Mouse (Mus musculus) kidney, postnatal 0 days (tissue): ENCODE results near the gene Onecut3. TPM values are rescaled to one million over a fixed set of nuclear protein-coding genes. Genes with fewer than 3 reads are reported as not detected.

Source experiments
- ATAC-seq: fragments of 200-750 bp; cut with Nextera tagmentation; replicated peaks from 2 replicates; pipeline ENCODE4 v1.8.0; 2017; ENCODE audit warnings: low read depth, moderate number of reproducible peaks, moderate TSS enrichment, moderate library complexity; ENCODE audit not compliant: low FRiP score
- DNase-seq: peaks from one replicate; pipeline ENCODE4 v3.0.0-alpha.2; 2016; ENCODE audit warnings: low spot score
- H3K27ac ChIP-seq: fragments of 300-500 bp; sonication (generic); 2 replicates; pipeline ENCODE4 v1.5.1; 2014; ENCODE audit warnings: mild to moderate bottlenecking
- H3K27me3 ChIP-seq: fragments of 300-500 bp; sonication (generic); 2 replicates; pipeline ENCODE4 v1.6.1; 2014; ENCODE audit warnings: low read length, mixed read lengths; ENCODE audit not compliant: insufficient read depth
- H3K36me3 ChIP-seq: fragments of 300-500 bp; sonication (generic); 2 replicates; pipeline ENCODE4 v1.6.1; 2014; ENCODE audit warnings: low read length, mixed read lengths; ENCODE audit not compliant: insufficient read depth
- H3K4me1 ChIP-seq: fragments of 300-500 bp; sonication (generic); replicated peaks from 2 replicates; pipeline ENCODE4 v1.6.1; 2014; ENCODE audit warnings: antibody characterized with exemption, low read length, mixed read lengths; ENCODE audit not compliant: insufficient read depth
- H3K4me2 ChIP-seq: fragments of 300-500 bp; sonication (generic); 2 replicates; pipeline ENCODE4 v1.6.1; 2014; ENCODE audit warnings: mild to moderate bottlenecking, low read length, moderate library complexity, mixed read lengths
- H3K4me3 ChIP-seq: fragments of 300-500 bp; sonication (generic); replicated peaks from 2 replicates; pipeline ENCODE4 v1.5.1; 2014; ENCODE audit warnings: low read depth, low read length
- H3K9ac ChIP-seq: fragments of 300-500 bp; sonication (generic); 2 replicates; pipeline ENCODE4 v1.6.1; 2014; ENCODE audit warnings: low read depth, low read length
- H3K9me3 ChIP-seq: fragments of 300-500 bp; sonication (generic); replicated peaks from 2 replicates; pipeline ENCODE4 v1.6.1; 2016; ENCODE audit warnings: low read length, inconsistent platforms, mixed read lengths
- CTCF ChIP-seq: IDR thresholded peaks from 2 replicates; pipeline ENCODE4 v1.5.1; 2016; ENCODE audit warnings: antibody characterized with exemption, low read depth, mild to moderate bottlenecking, moderate library complexity
- whole genome bisulfite sequencing: fragments of 180-500 bp; shearing (Covaris S2); extraction: QIAGEN DNeasy Blood & Tissue Kit; methylation state at CpG from one replicate; pipeline ENCODE4 v1.1.7; 2014; 5-methylcytosine and 5-hydroxymethylcytosine counted together
- polyA plus RNA-seq: library from polyadenylated mRNA; unstranded; fragments of >200 nt; fragmentation: Nextera tagmentation; extraction: Ambion mirVana; gene quantifications from 2 replicates; pipeline ENCODE4 v1.2.1, GENCODE M21; 2015

The Onecut3 gene
- polyA plus RNA-seq, 1 experiment from 2014 or later: not detected

DNA sequence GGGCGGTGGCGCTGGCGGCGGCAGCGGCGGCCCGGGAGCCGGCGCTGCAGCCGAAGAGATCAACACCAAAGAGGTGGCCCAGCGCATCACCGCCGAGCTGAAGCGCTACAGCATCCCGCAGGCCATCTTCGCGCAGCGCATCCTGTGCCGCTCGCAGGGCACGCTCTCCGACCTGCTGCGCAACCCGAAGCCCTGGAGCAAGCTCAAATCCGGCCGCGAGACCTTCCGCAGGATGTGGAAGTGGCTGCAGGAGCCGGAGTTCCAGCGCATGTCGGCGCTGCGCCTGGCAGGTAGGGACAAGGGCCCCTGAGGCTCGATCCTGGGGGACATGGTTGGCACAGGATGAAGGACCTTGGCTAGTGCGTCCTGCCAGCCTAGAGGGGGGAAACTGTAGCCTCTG, 1.3 kb downstream of the Onecut3 start:
- Histone ChIP-seq H3K27me3 (peaks cover 98% of the 10 kb centered on the region), H3K4me3 (peak overlapping the region; percentile 33), H3K36me3 (no peaks in the 10 kb centered on the region), H3K27ac (no peak overlapping the region), H3K4me2 (peak overlapping the region; percentile 62), H3K4me1 (peaks cover 19% of the 10 kb centered on the region), H3K9me3 (no peaks in the 10 kb centered on the region), H3K9ac (no peak overlapping the region)
- no peak for TF ChIP-seq CTCF
- under 1% methylated on average over 35 of the region's 35 CpGs for WGBS
- DNase-seq: no peak
- ATAC-seq: no peak

DNA sequence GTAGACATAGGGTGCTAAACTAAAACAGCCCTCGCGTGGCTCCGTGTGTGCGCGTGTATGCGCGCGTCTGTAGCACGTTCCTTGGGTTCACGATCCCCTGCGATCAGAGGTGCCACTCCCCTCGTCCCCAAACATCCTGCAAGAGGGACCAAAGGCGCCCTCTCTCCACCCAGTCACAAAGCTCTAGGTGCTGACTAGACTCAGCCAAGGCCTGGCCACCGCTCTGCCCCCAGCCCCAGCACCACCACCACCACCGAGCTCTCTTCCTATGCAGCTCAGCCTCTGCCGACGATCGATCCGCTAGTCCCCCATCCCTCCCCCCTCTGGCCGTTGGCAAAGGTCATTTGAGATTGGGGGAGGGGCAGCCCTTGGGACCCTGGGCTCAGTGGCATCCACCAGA, 1.8 kb downstream of the Onecut3 start:
- no peak for TF ChIP-seq CTCF
- no peak overlapping the region for H3K27ac ChIP-seq
- 0% methylated on average over 20 of the region's 20 CpGs for WGBS
- no peak for ATAC-seq
- no peaks in the 10 kb centered on the region for H3K9me3 ChIP-seq
- H3K4me2 ChIP-seq: no peak overlapping the region
- no peak overlapping the region for H3K4me3 ChIP-seq
- no peak overlapping the region for H3K9ac ChIP-seq
- H3K4me1 ChIP-seq: peaks cover 19% of the 10 kb centered on the region
- no peaks in the 10 kb centered on the region for H3K36me3 ChIP-seq
- DNase-seq: no peak
- H3K27me3 ChIP-seq: peaks cover 97% of the 10 kb centered on the region

DNA sequence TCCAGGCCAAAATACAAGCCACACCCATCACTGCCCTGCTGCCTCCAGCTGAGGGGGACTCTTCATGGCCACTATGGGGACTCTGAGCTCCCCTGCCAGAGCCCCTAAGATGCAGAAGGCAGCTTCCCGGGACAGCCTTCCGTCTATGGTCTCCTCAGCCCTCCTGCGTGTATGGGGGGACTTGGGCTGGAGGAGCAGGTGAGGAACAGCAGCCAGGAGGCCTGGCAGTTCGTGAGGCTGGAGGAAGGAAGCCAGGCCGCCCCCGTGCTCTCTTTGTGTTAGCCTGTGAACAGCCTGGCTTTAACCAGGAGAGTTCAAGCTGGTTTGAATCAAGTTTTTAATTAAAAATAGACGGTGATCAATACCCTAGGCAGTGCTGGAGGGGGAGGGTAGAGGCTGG, 7.7 kb downstream of the Onecut3 start:
- Histone ChIP-seq H3K4me2 (no peak overlapping the region), H3K4me1 (no peaks in the 10 kb centered on the region), H3K4me3 (no peak overlapping the region), H3K27me3 (peaks cover 81% of the 10 kb centered on the region), H3K27ac (no peak overlapping the region), H3K9me3 (no peaks in the 10 kb centered on the region), H3K36me3 (no peaks in the 10 kb centered on the region), H3K9ac (no peak overlapping the region)
- WGBS: under 1% methylated on average over 7 of the region's 7 CpGs
- no peak for TF ChIP-seq CTCF
- ATAC-seq: no peak
- no peak for DNase-seq

DNA sequence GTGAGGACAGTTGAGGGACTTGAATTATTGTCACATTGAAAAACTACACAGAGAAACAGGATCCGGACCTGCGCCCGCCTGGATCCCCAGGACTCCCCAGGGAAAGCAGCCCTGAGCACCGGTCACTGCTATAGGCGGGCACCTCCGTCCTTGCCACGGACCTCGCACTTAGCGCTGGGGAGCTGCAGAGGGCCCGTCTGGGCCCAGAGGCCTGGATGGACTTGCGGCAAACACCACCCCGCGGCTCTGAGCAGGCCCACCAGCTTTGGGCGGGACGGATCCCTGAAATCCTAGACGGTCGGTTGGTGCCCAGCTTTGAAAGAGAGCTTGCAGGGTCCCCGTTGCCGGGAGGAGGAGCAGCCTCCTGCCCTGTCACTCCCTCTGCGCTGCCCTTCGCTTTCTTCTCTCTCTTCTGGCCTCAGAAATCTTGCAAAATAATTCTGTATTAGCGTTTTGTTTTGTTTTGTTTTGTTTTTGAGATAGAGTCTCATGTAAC, 8.2 kb downstream of the Onecut3 start:
- WGBS: 3% methylated on average over 22 of the region's 22 CpGs
- no peak overlapping the region for H3K4me3 ChIP-seq
- H3K9ac ChIP-seq: no peak overlapping the region
- no peak for TF ChIP-seq CTCF
- peaks cover 76% of the 10 kb centered on the region for H3K27me3 ChIP-seq
- ATAC-seq (no peak), DNase-seq (no peak)
- no peaks in the 10 kb centered on the region for H3K4me1 ChIP-seq
- H3K4me2 ChIP-seq: no peak overlapping the region
- H3K36me3 ChIP-seq: no peaks in the 10 kb centered on the region
- no peaks in the 10 kb centered on the region for H3K9me3 ChIP-seq
- H3K27ac ChIP-seq: no peak overlapping the region

DNA sequence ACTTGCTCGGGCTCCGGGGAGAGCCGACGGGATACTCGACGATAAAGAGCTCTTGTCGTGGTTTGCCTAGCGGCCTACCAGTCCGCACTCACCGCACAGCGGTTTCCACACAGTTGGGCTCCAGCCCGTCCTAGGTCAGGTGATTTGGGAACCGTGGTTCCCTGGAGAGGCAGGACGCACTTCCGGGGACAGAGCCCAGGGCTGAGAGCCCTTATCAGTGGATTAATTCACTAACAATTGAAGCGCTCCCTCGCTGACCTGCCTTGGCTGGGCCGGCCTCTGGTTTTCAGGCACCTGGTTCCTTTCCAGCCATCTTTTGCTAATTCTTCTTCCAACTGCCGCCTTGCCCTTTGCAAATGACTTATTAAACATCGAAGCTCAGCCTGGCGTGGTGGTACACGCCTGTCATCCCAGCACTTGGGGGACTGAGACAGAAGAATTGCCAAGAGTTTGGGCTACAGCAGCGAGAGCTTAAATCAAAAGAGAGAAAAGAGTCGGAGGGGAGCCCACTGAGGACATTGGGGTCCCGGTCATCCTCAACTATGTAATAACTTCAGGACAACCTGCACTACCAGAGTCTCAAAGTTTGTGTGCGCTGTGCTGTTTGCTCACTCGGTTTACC, 9.1 kb downstream of the Onecut3 start:
- TF ChIP-seq CTCF: no peak
- H3K9ac ChIP-seq: no peak overlapping the region
- peaks cover 68% of the 10 kb centered on the region for H3K27me3 ChIP-seq
- DNase-seq (no peak), ATAC-seq (no peak)
- no peak overlapping the region for H3K4me3 ChIP-seq
- no peaks in the 10 kb centered on the region for H3K36me3 ChIP-seq
- H3K27ac ChIP-seq: no peak overlapping the region
- no peaks in the 10 kb centered on the region for H3K9me3 ChIP-seq
- no peak overlapping the region for H3K4me2 ChIP-seq
- no peaks in the 10 kb centered on the region for H3K4me1 ChIP-seq
- WGBS: 2% methylated on average over 27 of the region's 27 CpGs

DNA sequence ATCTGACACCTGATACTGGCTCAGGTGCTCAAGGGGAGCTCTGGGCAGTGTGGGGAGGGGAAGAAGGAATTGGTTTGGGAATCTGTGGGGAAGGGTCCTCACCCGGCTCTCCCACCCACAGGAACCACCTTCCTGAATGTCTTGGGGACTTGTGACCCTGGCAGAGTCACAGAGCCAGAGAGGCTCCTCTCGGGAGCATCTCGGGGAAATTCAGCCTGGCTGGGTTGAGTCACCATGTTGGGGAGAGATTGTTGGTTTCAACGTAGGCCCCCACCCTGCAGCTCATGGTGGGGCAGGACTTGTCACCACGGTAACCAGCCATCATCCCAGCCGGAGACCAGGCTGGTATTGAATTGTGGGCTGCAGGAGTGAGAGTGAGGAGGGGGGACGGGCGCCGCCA, 10.1 kb downstream of the Onecut3 start:
- Histone ChIP-seq H3K9ac (no peak overlapping the region), H3K4me1 (no peaks in the 10 kb centered on the region), H3K4me2 (no peak overlapping the region), H3K36me3 (no peaks in the 10 kb centered on the region), H3K4me3 (no peak overlapping the region), H3K9me3 (no peaks in the 10 kb centered on the region), H3K27ac (no peak overlapping the region), H3K27me3 (peaks cover 62% of the 10 kb centered on the region)
- no peak for ATAC-seq
- no peak for TF ChIP-seq CTCF
- no peak for DNase-seq
- WGBS: 4% methylated on average over 9 of the region's 9 CpGs

DNA sequence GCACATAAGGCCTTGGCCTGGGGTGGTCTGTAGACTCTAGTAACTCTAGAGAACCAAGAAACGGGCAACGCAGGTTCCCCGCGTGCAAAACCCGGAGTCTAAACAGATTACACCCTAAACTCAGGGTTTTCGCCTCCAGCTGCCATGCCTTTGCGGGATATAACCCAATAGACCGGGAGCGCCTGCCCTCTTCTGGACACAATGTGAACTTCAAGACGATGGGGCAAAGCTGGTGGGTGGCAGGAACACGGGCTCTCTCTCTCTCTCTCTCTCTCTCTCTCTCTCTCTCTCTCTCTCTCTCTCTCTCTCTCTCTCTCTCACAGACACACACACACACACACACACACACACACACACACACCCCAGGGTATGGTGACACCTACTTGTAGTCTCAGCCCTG, 11.6 kb downstream of the Onecut3 start:
- Histone ChIP-seq H3K27ac (no peak overlapping the region), H3K9me3 (no peaks in the 10 kb centered on the region), H3K27me3 (peaks cover 52% of the 10 kb centered on the region), H3K9ac (no peak overlapping the region), H3K4me2 (no peak overlapping the region), H3K36me3 (no peaks in the 10 kb centered on the region), H3K4me1 (no peaks in the 10 kb centered on the region), H3K4me3 (no peak overlapping the region)
- 2% methylated on average over 11 of the region's 11 CpGs for WGBS
- DNase-seq (peak; percentile 76), ATAC-seq (no peak)
- peak; percentile 83 for TF ChIP-seq CTCF
